Mouse (Mus musculus) forebrain, embryonic 10.5 days (tissue): Measurements from ENCODE around the gene Sec1. TPM values are rescaled to one million over a fixed set of nuclear protein-coding genes. Genes with fewer than 3 reads are reported as not detected.

Experiments used
- DNase-seq: peaks from one replicate; pipeline ENCODE4 v3.0.0-alpha.2; 2017; ENCODE audit warnings: low spot score; ENCODE audit errors: extremely low spot score
- H3K27ac ChIP-seq: fragments of 300-500 bp; sonication (generic); 2 replicates; pipeline ENCODE4 v1.5.1; 2016; ENCODE audit warnings: mild to moderate bottlenecking
- H3K27me3 ChIP-seq: fragments of 300-500 bp; sonication (generic); 2 replicates; pipeline ENCODE4 v1.6.1; 2016; ENCODE audit warnings: mild to moderate bottlenecking; ENCODE audit not compliant: poor library complexity, severe bottlenecking
- H3K36me3 ChIP-seq: fragments of 300-500 bp; sonication (generic); replicated peaks from 2 replicates; pipeline ENCODE4 v1.6.1; 2016; ENCODE audit warnings: mild to moderate bottlenecking, moderate library complexity
- H3K4me1 ChIP-seq: fragments of 300-500 bp; sonication (generic); 2 replicates; pipeline ENCODE4 v1.6.1; 2016
- H3K4me3 ChIP-seq: fragments of 300-500 bp; sonication (generic); 2 replicates; pipeline ENCODE4 v1.5.1; 2016; ENCODE audit warnings: mild to moderate bottlenecking, moderate library complexity
- H3K9me3 ChIP-seq: fragments of 300-500 bp; sonication (generic); 2 replicates; pipeline ENCODE4 v1.6.1; 2016; ENCODE audit warnings: mild to moderate bottlenecking, moderate library complexity
- WGBS: fragments of 180-500 bp; shearing (Covaris S2); methylation state at CpG from one replicate; pipeline ENCODE4 v1.1.7; 2016; 5-methylcytosine and 5-hydroxymethylcytosine counted together
- polyA plus RNA-seq: library from polyadenylated mRNA; unstranded; fragments of >200 nt; fragmentation: Nextera tagmentation; extraction: Ambion mirVana; gene quantifications from 2 replicates; pipeline ENCODE4 v1.2.1, GENCODE M21; 2016

Gene Sec1
- polyA plus RNA-seq, 1 experiment from 2014 or later, result 0.78 TPM

DNA sequence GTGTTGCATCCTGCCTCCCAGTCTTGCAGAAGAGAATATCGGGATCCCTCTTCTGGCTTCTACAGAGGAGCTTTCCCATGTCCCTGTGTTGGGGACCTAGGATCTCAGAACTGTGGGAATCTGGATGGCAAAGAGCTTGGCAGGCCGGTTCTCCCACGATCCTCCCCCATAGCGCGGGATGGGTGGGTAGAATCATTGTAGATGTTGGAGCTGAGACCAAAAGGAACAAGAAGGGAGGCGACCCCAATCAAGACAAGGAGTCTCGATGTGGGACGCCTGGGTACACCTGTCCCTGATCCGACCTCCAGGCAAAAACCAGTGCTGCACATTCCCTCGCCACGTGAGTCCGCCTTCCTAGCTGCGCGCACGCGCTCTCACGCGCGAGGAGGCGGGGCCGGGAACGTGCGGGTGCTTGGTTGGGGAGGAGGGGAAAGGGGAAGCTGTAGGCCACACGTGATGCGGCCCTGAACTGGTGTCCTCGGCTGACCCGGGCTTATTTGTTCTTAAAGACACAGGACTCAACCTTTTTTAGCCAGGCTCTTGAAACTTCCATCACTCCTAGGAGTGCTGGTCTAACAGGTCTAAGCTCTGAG is 13.3 kb upstream of the Sec1 start:
- Histone ChIP-seq H3K4me1 (peaks cover 77% of the 10 kb centered on the region), H3K27me3 (no peaks in the 10 kb centered on the region), H3K36me3 (peaks cover 31% of the 10 kb centered on the region), H3K4me3 (peak overlapping the region; percentile 82), H3K27ac (peak overlapping the region; percentile 90), H3K9me3 (no peaks in the 10 kb centered on the region)
- under 1% methylated on average over 27 of the region's 27 CpGs for WGBS
- peak; percentile 89 for DNase-seq

GRCm38 (mm10) chr7:45706721-45707241 is 12.6 kb upstream of the Sec1 start:
- Histone ChIP-seq H3K4me3 (peak overlapping the region; percentile 82), H3K4me1 (peaks cover 74% of the 10 kb centered on the region), H3K9me3 (no peaks in the 10 kb centered on the region), H3K27me3 (no peaks in the 10 kb centered on the region), H3K27ac (peak overlapping the region; percentile 90), H3K36me3 (peaks cover 24% of the 10 kb centered on the region)
- peak; percentile 86 for DNase-seq
- 2% methylated on average over 44 of the region's 45 CpGs for WGBS

DNA sequence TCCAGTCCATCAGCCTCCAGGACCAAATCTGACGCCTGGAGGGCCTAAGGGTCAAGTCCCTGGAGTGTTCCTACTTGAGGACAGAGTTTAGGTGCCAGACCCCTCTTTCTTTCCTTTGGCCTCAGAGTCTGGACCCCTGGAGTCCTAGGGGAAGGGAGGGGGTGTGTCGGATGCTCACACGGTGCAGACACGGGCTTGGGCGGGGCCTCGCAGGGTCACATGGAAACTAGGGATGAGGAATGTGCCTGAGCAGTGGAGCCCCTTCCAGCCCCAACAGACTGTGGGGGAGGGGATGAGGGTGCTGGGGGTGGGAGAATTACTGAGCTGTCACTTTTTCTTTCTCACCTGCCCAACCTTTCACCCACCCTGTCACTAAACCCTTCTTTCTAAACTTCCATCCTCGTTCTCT is 11.7 kb upstream of the Sec1 start:
- peak overlapping the region; percentile 90 for H3K27ac ChIP-seq
- H3K36me3 ChIP-seq, result peaks cover 15% of the 10 kb centered on the region
- peaks cover 4% of the 10 kb centered on the region for H3K27me3 ChIP-seq
- peaks cover 79% of the 10 kb centered on the region for H3K4me1 ChIP-seq
- H3K9me3 ChIP-seq, result no peaks in the 10 kb centered on the region
- H3K4me3 ChIP-seq, result peak overlapping the region; percentile 82
- DNase-seq, result peak; percentile 63
- WGBS, result 0% methylated on average over 7 of the region's 7 CpGs

GRCm38 (mm10) chr7:45705443-45705864 is 11.3 kb upstream of the Sec1 start:
- peaks cover 83% of the 10 kb centered on the region for H3K4me1 ChIP-seq
- H3K27ac ChIP-seq, result peak overlapping the region; percentile 90
- no peaks in the 10 kb centered on the region for H3K9me3 ChIP-seq
- H3K36me3 ChIP-seq, result peaks cover 11% of the 10 kb centered on the region
- peaks cover 9% of the 10 kb centered on the region for H3K27me3 ChIP-seq
- peak overlapping the region; percentile 82 for H3K4me3 ChIP-seq
- DNase-seq, result no peak
- WGBS, result under 1% methylated on average over 21 of the region's 21 CpGs

GRCm38 (mm10) chr7:45704730-45705442 is 10.7 kb upstream of the Sec1 start, which contains the start of gene Dbp:
Dbp (plus strand) TSS chr7:45705088.
- peaks cover 87% of the 10 kb centered on the region for H3K4me1 ChIP-seq
- H3K27me3 ChIP-seq, result peaks cover 14% of the 10 kb centered on the region
- peak within 1 kb of the TSS; percentile 90 for H3K27ac ChIP-seq
- peak; percentile 99 for DNase-seq
- H3K9me3 ChIP-seq, result no peaks in the 10 kb centered on the region
- peak within 1 kb of the TSS; percentile 82 for H3K4me3 ChIP-seq
- peaks cover 5% of the 10 kb centered on the region for H3K36me3 ChIP-seq
- 0% methylated on average over 36 of the region's 36 CpGs for WGBS

GRCm38 (mm10) chr7:45704046-45704559 is 9.9 kb upstream of the Sec1 start:
- 1% methylated on average over 13 of the region's 13 CpGs for WGBS
- Histone ChIP-seq H3K4me1 (peaks cover 85% of the 10 kb centered on the region), H3K4me3 (peak overlapping the region; percentile 82)

DNA sequence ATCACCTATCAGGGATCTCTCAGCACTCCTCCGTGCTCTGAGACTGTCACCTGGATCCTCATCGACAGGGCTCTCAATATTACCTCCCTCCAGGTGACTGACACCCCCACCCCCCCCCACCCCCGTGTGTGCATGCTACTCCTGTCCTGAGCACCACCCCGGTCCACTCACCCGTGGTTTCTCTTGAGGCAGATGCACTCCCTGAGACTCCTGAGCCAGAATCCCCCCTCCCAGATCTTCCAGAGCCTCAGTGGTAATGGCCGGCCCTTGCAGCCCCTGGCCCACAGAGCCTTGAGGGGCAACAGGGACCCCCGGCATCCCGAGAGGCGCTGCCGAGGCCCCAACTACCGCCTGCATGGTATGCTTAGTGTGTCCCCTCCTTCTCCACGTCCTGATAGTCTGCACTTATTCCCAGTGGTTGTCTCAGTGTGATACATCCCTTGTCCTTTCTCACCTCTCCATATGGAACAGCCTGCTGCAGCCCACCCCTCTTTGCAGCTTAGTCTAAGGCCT is 9.4 kb upstream of the Sec1 start:
- Histone ChIP-seq H3K4me3 (peak overlapping the region; percentile 82), H3K27me3 (peaks cover 27% of the 10 kb centered on the region), H3K4me1 (peaks cover 80% of the 10 kb centered on the region), H3K27ac (peak overlapping the region; percentile 90), H3K36me3 (no peaks in the 10 kb centered on the region), H3K9me3 (no peaks in the 10 kb centered on the region)
- peak; percentile 53 for DNase-seq
- WGBS, result 50% methylated on average over 12 of the region's 12 CpGs

More at GRCm38 (mm10) chr7:45704046-45704559, 9.9 kb upstream of the Sec1 start:
- Histone ChIP-seq H3K27me3 (peaks cover 22% of the 10 kb centered on the region), H3K9me3 (no peaks in the 10 kb centered on the region), H3K27ac (peak overlapping the region; percentile 90), H3K36me3 (no peaks in the 10 kb centered on the region)
- DNase-seq, result peak; percentile 74

DNA sequence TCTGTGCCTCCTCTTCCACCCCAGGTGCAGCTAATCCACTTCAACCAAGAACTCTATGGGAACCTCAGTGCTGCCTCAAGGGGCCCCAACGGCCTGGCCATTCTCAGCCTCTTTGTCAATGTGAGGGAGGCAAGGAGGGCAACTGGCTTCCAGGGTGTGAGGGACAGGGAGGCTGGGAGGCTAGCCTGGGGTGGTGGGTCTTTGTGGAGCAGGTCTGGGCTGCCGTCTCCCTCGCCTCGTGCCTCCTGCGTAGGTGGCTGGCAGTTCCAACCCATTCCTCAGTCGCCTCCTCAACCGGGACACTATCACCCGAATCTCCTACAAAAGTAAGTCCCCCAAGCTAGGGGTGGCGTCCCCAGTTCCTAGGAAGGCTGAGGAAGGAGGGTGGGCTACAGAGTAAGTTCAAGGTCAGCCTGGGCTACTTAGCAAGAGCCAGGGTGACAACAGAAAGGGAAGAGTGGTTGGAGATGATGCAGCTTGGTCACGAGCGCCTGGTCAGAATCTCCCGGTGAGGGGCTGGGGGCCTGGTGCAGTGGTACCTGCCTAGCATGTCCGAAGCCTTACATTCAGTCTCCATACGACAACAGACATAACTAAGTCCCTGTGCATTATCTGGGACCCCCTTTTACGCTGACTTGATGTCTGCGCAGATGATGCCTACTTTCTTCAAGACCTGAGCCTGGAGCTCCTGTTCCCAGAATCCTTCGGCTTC is 8.8 kb upstream of the Sec1 start:
- WGBS, result 93% methylated on average over 17 of the region's 17 CpGs
- no peaks in the 10 kb centered on the region for H3K9me3 ChIP-seq
- H3K4me3 ChIP-seq, result peak overlapping the region; percentile 82; the same call in 1 of the 2 replicates
- peaks cover 74% of the 10 kb centered on the region for H3K4me1 ChIP-seq
- H3K36me3 ChIP-seq, result no peaks in the 10 kb centered on the region
- peak overlapping the region; percentile 90; the same call in 1 of the 2 replicates for H3K27ac ChIP-seq
- no peak for DNase-seq
- H3K27me3 ChIP-seq, result peaks cover 34% of the 10 kb centered on the region

DNA sequence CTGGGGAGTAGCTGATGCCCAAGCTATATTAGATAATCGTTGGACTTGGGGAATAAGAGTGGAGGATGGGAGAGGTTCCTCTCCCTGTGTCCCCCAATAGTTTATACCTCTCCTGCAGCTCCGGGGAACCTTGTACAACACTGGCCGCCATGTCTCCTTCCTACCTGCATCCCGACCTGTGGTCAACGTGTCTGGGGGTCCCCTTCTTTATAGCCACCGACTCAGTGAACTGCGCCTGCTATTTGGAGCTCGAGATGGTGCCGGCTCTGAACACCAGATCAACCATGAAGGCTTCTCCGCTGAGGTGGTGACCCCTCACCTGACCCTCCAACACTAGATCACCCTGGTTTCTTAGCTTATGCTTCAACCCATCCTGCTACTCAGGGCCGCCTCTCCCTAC is 8.1 kb upstream of the Sec1 start:
- WGBS, result 93% methylated on average over 11 of the region's 11 CpGs
- Histone ChIP-seq H3K4me1 (peaks cover 67% of the 10 kb centered on the region), H3K9me3 (no peaks in the 10 kb centered on the region), H3K4me3 (no peak overlapping the region), H3K36me3 (no peaks in the 10 kb centered on the region), H3K27ac (no peak overlapping the region), H3K27me3 (peaks cover 36% of the 10 kb centered on the region)
- no peak for DNase-seq

GRCm38 (mm10) chr7:45701607-45702006 is 7.4 kb upstream of the Sec1 start:
- no peak for DNase-seq
- H3K4me3 ChIP-seq, result 0 out of 2 replicates have a peak overlapping the region, but pooled peaks have one; percentile 58

GRCm38 (mm10) chr7:45701072-45701471 is 6.9 kb upstream of the Sec1 start:
- DNase-seq, result no peak
- H3K27ac ChIP-seq, result peak overlapping the region; percentile 36; the same call in 1 of the 2 replicates
- 27% methylated on average over 11 of the region's 11 CpGs for WGBS
- H3K36me3 ChIP-seq, result no peaks in the 10 kb centered on the region
- H3K4me3 ChIP-seq, result peak overlapping the region; percentile 58
- peaks cover 36% of the 10 kb centered on the region for H3K27me3 ChIP-seq
- H3K9me3 ChIP-seq, result no peaks in the 10 kb centered on the region
- peaks cover 55% of the 10 kb centered on the region for H3K4me1 ChIP-seq

More at GRCm38 (mm10) chr7:45701607-45702006, 7.4 kb upstream of the Sec1 start:
- no peaks in the 10 kb centered on the region for H3K9me3 ChIP-seq
- WGBS, result 81% methylated on average over 11 of the region's 11 CpGs
- H3K27me3 ChIP-seq, result peaks cover 36% of the 10 kb centered on the region
- H3K4me1 ChIP-seq, result peaks cover 60% of the 10 kb centered on the region
- H3K36me3 ChIP-seq, result no peaks in the 10 kb centered on the region
- no peak overlapping the region for H3K27ac ChIP-seq
